Mouse (Mus musculus) liver, adult 2 months (tissue): ENCODE measurements around the gene Zfp954.

Source experiments
- CTCF ChIP-seq: fragments of 200-500 bp; IDR thresholded peaks from 2 replicates; pipeline ENCODE4 v1.5.1; 2011; ENCODE audit warnings: low read depth, low read length, control low read depth
- POLR2A ChIP-seq: fragments of 200-500 bp; IDR thresholded peaks from 2 replicates; pipeline ENCODE4 v1.6.1; 2011; ENCODE audit warnings: low read length, control low read depth; ENCODE audit not compliant: insufficient read depth; ENCODE audit errors: extremely low read depth

DNA sequence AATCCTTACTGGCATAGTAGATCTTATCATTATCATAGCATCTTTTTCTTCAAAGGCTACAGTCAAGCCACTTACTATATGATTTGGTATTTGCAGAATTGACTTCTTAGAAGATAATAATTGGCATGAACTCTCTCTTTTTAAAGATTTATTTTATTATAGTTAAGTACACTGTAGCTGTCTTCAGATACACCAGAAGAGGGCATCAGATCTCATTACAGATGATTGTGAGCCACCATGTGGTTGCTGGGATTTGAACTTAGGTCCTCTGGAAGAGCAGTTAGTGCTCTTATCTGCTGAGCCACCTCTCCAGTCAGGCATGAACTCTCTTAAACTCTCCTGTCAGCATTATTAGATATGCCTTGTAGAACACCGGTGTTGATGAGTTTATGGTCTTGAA is 22.9 kb upstream of the Zfp954 start:
- no peak for TF ChIP-seq POLR2A
- no peak for TF ChIP-seq CTCF
